Comparison of ENCODE assay signal across 41 mouse cellular contexts in genomic region chr12:84119584-84119983, GRCm38 (mm10). TPM values are rescaled to one million over a fixed set of nuclear protein-coding genes. Genes with fewer than 3 reads are reported as not detected.
"Had no signal": no experiment of that assay in that cellular context is flagged by ENCODE, and none has a peak within 500 bp of the region (broad histone marks: within the 10 kb centered on the region; RNA-seq: fewer than 3 reads in every experiment).

No protein-coding gene starts in this region.

- H3K9ac ChIP-seq: heart, embryonic 12.5 days; heart, embryonic 13.5 days; heart, embryonic 15.5 days; hindbrain, embryonic 12.5 days; hindbrain, embryonic 13.5 days; hindbrain, embryonic 14.5 days; hindbrain, embryonic 15.5 days; intestine, embryonic 15.5 days; kidney, embryonic 15.5 days had no signal

- H3K9me3 ChIP-seq: heart, embryonic 10.5 days; heart, embryonic 12.5 days; heart, embryonic 13.5 days; heart, embryonic 15.5 days; hindbrain, embryonic 10.5 days; hindbrain, embryonic 12.5 days; hindbrain, embryonic 13.5 days; hindbrain, embryonic 15.5 days; intestine, embryonic 15.5 days; kidney, embryonic 15.5 days had no signal

- H3K27ac ChIP-seq: heart, embryonic 10.5 days; heart, embryonic 13.5 days; heart, embryonic 15.5 days; hindbrain, embryonic 10.5 days; hindbrain, embryonic 12.5 days; hindbrain, embryonic 13.5 days; hindbrain, embryonic 14.5 days; hindbrain, embryonic 15.5 days; hindbrain, postnatal 0 days; intestine, embryonic 15.5 days; kidney, embryonic 15.5 days; kidney, postnatal 0 days; layer of hippocampus, adult 2 months; left cerebral cortex, adult 2 months had no signal

- H3K27me3 ChIP-seq: heart, embryonic 12.5 days; heart, embryonic 13.5 days; heart, embryonic 15.5 days; hindbrain, embryonic 12.5 days; hindbrain, embryonic 13.5 days; hindbrain, embryonic 15.5 days; intestine, embryonic 15.5 days; kidney, embryonic 15.5 days had no signal

- H3K36me3 ChIP-seq: heart, embryonic 15.5 days; hindbrain, embryonic 12.5 days; hindbrain, embryonic 15.5 days; intestine, embryonic 15.5 days; kidney, embryonic 15.5 days had no signal

- H3K4me3 ChIP-seq: heart, embryonic 10.5 days; heart, embryonic 12.5 days; heart, embryonic 13.5 days; heart, embryonic 15.5 days; hindbrain, embryonic 10.5 days; hindbrain, embryonic 12.5 days; hindbrain, embryonic 13.5 days; hindbrain, embryonic 15.5 days; intestine, embryonic 15.5 days; kidney, embryonic 15.5 days; layer of hippocampus, adult 2 months; left cerebral cortex, adult 2 months had no signal

- DNase-seq: heart, postnatal 10 days; heart, postnatal 14 days; heart, postnatal 36 days; heart, postnatal 4 days; kidney, adult 11 months; kidney, adult 18-20 months; kidney, adult 2 months; kidney, adult 8-10 months; kidney, adult 9 months; kidney, postnatal 10 days; kidney, postnatal 14 days; kidney, postnatal 25 days; kidney, postnatal 36 days; kidney, postnatal 4 days; layer of hippocampus, adult 9-11 months; layer of hippocampus, postnatal 36 days had no signal

RNA-seq across cellular contexts. Expression of gene Pnma1, which starts 28.7 kb away (rescaled TPM):
- polyA plus RNA-seq: kidney, adult 2 months had no signal

RNA-seq across cellular contexts. Expression of gene Acot5, which starts 50.5 kb away (rescaled TPM):
- total RNA-seq: heart, postnatal 10 days; heart, postnatal 25 days; heart, postnatal 36 days; hematopoietic stem cell, adult 5-6 weeks had no signal
- polyA plus RNA-seq: heart, embryonic 10.5 days; heart, embryonic 11.5 days; heart, embryonic 13.5 days; heart, embryonic 14.5 days; heart, embryonic 15.5 days; heart, postnatal 0 days; hindbrain, embryonic 11.5 days; hindbrain, embryonic 12.5 days; hindbrain, embryonic 13.5 days; inflammation-experienced regulatory T-cells, adult 6 months; intestine, embryonic 14.5 days; intestine, embryonic 15.5 days; kidney, embryonic 14.5 days; kidney, embryonic 15.5 days; kidney, embryonic 16.5 days; kidney, postnatal 0 days had no signal
